Mouse (Mus musculus): ENCODE measurements around the gene Hdac9.

DNA sequence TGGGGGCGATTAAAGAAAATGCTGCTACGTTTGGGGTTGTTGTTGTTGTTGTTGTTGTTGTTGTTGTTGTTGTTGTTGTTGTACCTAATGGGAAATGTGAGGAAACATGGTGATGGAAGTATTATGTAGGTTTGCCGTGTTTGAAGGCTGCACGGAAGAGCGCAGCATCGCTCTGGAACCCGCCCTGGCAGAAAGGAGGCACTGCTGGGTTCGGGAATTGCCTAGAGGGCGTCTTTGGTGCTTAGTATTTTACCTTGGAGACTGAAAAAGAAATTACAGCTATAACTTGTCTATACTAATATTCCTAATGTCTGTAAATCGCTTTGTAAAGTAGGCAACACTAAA is 9.4 kb downstream of the Hdac9 start:
- TF ChIP-seq POLR2A (IDR thresholded peaks at IDR 0.05; ENCODE audit: extremely low read depth, insufficient read depth, low read length), result no peak
- no peak for TF ChIP-seq CTCF (IDR thresholded peaks at IDR 0.05; ENCODE audit: low read depth, low read length)

Data from liver, adult 2 months (tissue).